Mouse (Mus musculus): Measurements from ENCODE around the gene Fam172a. TPM values are rescaled to one million over a fixed set of nuclear protein-coding genes. Genes with fewer than 3 reads are reported as not detected.
A peak's percentile ranks its signal among the peaks of the same experiment; 100 is the strongest.

The Fam172a gene
- total RNA-seq, 1 experiment from 2014 or later, result 42.7 TPM

GRCm38 (mm10) chr13:78095071-78095973, 393.5 kb downstream of the Fam172a start:
- no peak for ATAC-seq (ENCODE audit: extremely low read depth, insufficient number of reproducible peaks, low FRiP score, poor library complexity, severe bottlenecking)

DNA sequence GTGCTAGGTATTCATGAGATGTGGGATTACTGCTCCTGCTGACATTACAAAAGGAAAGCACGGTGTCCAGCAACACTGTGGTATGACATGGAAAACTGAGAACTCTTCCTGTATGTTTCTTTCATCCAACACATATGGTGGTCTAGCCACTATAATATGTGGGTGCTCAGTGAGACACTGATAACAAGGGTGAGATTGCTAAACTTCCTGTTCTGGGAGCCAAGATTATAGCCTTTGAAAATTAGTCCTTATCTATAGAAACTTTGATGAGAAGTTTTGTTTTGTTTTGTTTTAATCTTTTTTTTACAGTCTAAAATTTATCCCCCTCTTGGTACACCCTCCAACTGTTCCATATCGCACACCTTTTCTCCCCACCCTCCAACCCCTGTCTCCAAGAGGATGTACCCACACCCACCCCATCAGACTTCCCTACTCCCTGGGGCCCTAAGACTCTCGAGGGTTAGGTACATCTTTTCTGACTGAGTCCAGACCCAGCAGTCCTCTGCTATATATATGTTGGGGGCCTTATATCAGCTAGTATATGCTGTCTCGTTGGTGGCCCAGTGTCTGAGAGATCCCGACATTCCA, 397.1 kb downstream of the Fam172a start:
- ATAC-seq (ENCODE audit: extremely low read depth, insufficient number of reproducible peaks, low FRiP score, poor library complexity, severe bottlenecking), result no peak

DNA sequence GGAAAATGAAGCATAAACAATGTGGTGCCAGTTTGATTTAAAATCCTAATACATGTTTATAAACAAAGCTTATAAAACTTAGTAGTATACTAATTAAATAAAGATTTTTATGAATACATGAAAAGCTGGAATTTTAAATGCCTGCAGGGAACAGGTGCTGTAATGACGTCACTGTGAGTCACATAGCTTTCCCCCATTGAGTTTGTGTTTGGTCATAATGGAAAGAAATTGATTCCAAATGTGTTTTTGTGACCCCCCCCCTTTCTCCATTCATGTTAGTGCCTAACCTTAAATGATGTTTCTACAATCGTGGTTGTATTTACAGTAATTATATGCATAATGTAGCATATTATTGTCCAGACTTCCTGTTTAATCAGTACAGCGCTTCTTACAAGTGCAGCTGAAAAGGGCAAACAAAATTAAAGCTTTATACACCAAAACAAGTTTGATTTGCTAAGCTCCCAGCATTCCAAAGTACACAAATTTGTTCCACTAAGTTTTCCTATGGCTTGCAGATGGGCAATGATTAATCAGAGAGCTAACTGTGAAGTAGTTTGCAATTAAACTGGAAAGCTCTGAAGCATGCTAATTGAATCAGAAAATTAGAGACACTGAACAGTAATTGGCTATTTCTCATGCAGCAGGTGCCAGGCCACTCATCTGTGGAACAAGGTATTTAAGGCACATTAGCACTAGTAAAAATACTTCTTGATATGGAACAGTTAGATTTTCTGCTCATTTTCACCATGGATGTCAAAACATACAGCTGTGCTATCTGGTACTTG, 398.1 kb downstream of the Fam172a start:
- ATAC-seq (ENCODE audit: extremely low read depth, insufficient number of reproducible peaks, low FRiP score, poor library complexity, severe bottlenecking), result no peak

GRCm38 (mm10) chr13:78100664-78101063, 398.8 kb downstream of the Fam172a start:
- no peak for ATAC-seq (ENCODE audit: extremely low read depth, insufficient number of reproducible peaks, low FRiP score, poor library complexity, severe bottlenecking)

- no peak for ATAC-seq (ENCODE audit: extremely low read depth, insufficient number of reproducible peaks, low FRiP score, poor library complexity, severe bottlenecking)
Observed at GRCm38 (mm10) chr13:78102337-78102736, 400.5 kb downstream of the Fam172a start.

DNA sequence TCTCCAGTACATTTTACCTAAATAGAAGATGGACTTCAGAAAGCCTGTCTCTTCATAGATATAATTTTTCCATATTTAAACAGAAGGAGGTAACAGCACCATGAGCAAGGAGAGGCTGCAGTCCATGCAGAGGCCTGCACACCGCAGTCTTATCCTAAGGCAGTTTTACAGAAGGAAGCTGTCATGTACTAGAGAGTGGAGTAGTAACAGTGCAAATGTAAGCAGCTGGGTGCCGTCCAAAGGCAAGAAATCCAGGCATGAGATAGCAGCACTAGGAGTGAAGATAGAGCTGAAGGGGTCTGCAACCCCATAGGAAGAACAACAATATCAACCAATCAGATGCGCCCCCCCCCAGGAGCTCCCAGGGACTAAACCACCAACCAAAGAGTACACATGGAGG, 403.0 kb downstream of the Fam172a start:
- no peak for ATAC-seq (ENCODE audit: extremely low read depth, insufficient number of reproducible peaks, low FRiP score, poor library complexity, severe bottlenecking)

GRCm38 (mm10) chr13:78110648-78111047, 408.8 kb downstream of the Fam172a start:
- ATAC-seq (ENCODE audit: extremely low read depth, insufficient number of reproducible peaks, low FRiP score, poor library complexity, severe bottlenecking), result no peak

- ATAC-seq (ENCODE audit: extremely low read depth, insufficient number of reproducible peaks, low FRiP score, poor library complexity, severe bottlenecking), result no peak
Observed at GRCm38 (mm10) chr13:78113978-78114377, 412.1 kb downstream of the Fam172a start.

GRCm38 (mm10) chr13:78118715-78119114, 416.9 kb downstream of the Fam172a start:
- ATAC-seq (ENCODE audit: extremely low read depth, insufficient number of reproducible peaks, low FRiP score, poor library complexity, severe bottlenecking), result no peak

DNA sequence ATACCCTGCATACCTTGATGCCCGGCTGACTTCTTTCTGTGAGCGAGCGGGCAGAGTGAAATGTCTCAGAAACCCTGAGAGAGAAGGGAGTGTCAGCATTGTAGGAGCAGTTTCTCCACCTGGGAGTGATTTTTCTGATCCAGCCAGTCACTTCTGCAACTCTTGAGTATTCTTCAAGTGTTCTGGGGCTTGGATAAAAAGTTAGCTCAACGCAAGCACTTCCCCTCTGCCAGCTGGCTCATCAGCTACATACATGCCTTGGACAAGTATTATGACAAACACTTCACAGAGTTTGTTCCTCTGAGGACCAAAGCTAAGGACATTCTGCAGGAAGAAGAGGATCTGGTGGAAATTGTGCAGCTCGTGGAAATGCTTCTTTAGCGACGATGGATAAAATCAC, 420.2 kb downstream of the Fam172a start:
- no peak for ATAC-seq (ENCODE audit: extremely low read depth, insufficient number of reproducible peaks, low FRiP score, poor library complexity, severe bottlenecking)

GRCm38 (mm10) chr13:78123911-78124426, 422.1 kb downstream of the Fam172a start:
- no peak for ATAC-seq (ENCODE audit: extremely low read depth, insufficient number of reproducible peaks, low FRiP score, poor library complexity, severe bottlenecking)

DNA sequence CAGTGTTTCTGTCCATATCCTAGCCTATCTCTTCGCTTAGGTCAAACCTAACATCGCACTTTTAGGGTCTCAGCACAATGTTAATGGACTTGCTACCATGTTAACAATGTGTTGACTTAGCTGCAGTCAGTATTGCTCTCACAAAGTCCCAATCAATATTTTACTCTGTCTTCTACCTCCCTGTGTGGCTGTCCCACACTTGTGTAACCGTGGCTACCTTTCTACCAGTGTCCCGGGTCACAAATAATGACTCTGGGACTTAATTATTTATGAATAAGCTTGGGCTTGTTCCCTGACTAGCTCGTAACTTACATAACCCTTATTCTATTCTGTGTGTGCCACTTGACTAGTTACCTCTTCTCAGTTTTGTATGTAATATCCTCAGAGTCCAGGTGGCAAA, 455.6 kb downstream of the Fam172a start:
- no peak for ATAC-seq (ENCODE audit: extremely low read depth, insufficient number of reproducible peaks, low FRiP score, poor library complexity, severe bottlenecking)

DNA sequence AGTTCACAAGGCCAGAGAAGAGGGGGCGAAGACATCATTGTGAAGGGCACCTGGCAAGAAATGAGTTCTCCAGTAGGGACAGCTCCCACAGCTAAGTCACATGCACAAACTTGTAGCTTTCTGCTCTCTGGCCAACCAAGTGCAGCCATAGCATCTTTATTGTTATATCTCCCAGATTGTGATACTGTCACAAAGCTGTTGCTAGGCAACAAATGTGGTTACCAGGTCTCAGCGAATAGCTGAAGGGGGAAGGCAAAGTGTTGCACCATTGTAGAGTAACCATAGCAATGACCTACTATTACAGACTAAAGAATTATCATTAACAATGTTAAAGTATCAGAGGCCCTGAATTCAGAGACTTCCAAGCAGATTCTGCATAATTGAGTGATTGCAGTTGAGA, 460.3 kb downstream of the Fam172a start:
- ATAC-seq (ENCODE audit: extremely low read depth, insufficient number of reproducible peaks, low FRiP score, poor library complexity, severe bottlenecking), result 0 out of 2 replicates have a peak, but pooled peaks have one; percentile 13

DNA sequence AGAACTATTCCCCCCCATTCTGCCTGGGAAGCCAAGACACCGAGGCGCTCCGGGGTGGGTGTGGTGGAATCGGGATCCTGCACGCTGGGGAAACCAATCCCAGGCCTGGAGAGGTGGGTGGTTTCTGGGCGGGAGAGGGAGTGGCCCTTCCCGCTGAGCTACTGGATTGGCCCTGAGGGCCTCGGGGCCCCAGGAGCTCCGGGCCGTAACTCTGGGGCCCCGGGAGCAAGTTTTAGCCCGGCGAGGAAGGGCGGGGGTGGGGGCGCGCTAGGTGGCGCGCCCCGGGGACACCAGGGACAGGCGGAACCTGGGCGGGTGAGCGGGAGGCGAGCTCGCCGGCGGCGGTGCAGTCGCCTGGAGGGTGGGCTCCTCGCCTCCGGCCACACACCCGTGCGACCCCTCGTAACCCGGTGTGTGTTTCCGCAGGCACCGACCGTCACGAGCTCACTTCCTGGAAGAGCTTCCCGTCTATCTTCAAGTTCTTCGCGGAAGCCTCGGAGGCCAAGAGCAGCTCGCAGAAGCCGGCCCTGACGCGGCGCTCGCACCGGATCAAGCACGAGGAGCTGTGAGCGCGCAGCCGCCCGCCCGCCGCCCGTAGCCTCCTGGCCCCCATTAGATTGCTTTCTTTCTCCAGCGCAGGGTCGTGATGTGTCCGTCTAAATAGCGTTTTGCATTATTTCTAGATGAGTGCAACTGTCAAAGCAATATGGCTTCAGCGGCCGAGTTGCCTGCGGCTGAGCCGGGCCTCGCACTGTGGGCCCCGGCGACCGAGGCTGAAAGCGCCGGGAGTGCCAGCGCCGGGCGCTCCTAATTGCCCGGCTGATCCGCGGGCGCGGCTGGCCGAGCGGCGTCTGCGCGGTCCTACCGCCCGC, 461.5 kb downstream of the Fam172a start:
- ATAC-seq (ENCODE audit: extremely low read depth, insufficient number of reproducible peaks, low FRiP score, poor library complexity, severe bottlenecking), result no peak

DNA sequence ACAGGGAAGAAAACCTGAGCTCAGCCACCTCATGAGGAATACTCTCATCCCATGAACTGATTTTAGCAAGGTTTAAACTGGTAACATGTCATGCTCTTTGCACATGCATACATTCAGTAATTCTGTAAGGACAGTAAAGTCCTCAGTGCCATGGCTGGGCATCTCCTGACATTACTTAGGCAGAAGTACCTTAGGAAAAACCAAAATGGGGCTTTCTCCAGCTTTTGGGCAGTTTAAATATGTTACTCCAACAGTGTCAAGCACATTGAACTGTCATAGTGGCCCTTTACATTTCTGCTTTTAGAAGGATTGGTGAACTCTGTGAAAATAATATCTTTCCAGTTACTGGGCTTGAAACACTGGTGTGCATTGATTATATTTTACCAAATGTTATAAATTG, 463.1 kb downstream of the Fam172a start:
- no peak for ATAC-seq (ENCODE audit: extremely low read depth, insufficient number of reproducible peaks, low FRiP score, poor library complexity, severe bottlenecking)

- ATAC-seq (ENCODE audit: extremely low read depth, insufficient number of reproducible peaks, low FRiP score, poor library complexity, severe bottlenecking), result no peak
Observed at GRCm38 (mm10) chr13:78168166-78168565, 466.3 kb downstream of the Fam172a start.

GRCm38 (mm10) chr13:78171320-78171719, 469.5 kb downstream of the Fam172a start:
- ATAC-seq (ENCODE audit: extremely low read depth, insufficient number of reproducible peaks, low FRiP score, poor library complexity, severe bottlenecking), result no peak

DNA sequence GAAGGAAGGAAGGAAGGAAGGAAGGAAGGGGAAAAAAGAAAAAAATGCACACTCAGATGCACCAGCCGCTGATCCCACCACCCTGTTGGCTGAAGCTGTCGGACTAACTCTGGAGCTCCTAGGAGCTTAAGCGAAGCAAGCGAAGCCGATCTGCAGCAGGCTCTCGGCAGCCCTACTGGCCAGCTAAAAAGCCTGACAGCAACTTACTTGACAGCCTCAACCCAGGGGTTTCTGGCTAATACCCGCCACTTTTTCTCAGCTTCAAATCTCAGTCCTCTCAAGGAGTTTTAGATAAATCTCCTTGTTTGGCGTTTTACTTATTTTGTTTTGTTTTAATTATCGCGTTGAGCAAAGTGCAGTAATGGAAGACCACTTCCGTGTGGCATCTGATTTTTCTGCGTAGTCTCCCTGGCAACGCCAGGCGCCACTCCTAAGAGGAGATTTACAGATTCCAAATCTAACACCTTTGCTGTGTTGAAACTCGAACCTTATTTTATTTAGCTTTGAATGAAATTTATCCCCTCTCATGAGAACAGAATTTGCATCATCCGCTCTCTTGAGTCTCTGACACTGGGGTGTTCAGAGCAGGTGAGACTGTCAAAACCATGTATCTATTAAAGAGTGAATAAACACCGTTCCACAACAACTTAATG, 470.3 kb downstream of the Fam172a start:
- no peak for ATAC-seq (ENCODE audit: extremely low read depth, insufficient number of reproducible peaks, low FRiP score, poor library complexity, severe bottlenecking)

Measured in neutrophil, adult 5-6 weeks (primary cell).